Mouse (Mus musculus): ENCODE data around the gene Alkbh7.

DNA sequence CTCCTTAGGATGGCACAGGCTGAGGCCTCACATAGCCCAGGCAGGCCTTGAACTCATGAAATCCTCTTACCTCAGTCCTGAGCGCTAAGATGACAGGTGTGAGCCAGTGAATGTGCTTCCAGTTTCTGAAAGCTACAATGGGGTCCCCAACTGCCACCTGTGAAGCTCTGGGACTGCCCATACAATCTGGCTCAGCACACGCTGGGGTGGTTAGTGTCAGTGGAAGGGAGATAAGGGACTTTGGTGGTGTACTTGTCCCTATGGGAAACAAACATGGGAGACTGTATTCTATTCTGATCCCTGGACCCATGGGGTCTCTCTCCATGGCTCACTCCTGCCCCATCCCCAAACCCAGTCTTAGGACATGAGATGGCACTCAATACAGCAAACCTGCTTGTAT is 22.6 kb downstream of the Alkbh7 start:
- TF ChIP-seq EP300 (IDR thresholded peaks at IDR 0.05) (no peak), CTCF (IDR thresholded peaks at IDR 0.05) (no peak)

Data from lung, postnatal 0 days (tissue).